Mouse (Mus musculus): Measurements from ENCODE around the gene Zfp867. TPM values are rescaled to one million over a fixed set of nuclear protein-coding genes. Genes with fewer than 3 reads are reported as not detected.

Zfp867 gene
- polyA plus RNA-seq, 1 experiment from 2014 or later, result 3.4 TPM

- DNase-seq (ENCODE audit: low spot score), result no peak
- ATAC-seq (ENCODE audit: low FRiP score, low TSS enrichment), result no peak
- TF ChIP-seq EP300 (optimal IDR thresholded peaks at IDR 0.05) (no peak), CTCF (IDR thresholded peaks at IDR 0.05; ENCODE audit: low read depth) (no peak)
- no peak overlapping the region for H3K27ac ChIP-seq (replicated peaks)
- no peak overlapping the region for H3K9ac ChIP-seq (ENCODE audit: low read length)
- H3K36me3 ChIP-seq (ENCODE audit: control insufficient read depth, insufficient read depth, low read length), result peaks cover 6% of the 10 kb centered on the region
- H3K27me3 ChIP-seq (ENCODE audit: control insufficient read depth, insufficient read depth, low read length), result no peaks in the 10 kb centered on the region
- WGBS, result 74% methylated on average over 1 of the region's 1 CpGs
- no peak overlapping the region for H3K4me3 ChIP-seq (ENCODE audit: low read depth, low read length)
- H3K4me2 ChIP-seq (replicated peaks; ENCODE audit: low read depth), result no peak overlapping the region
- H3K4me1 ChIP-seq (replicated peaks; ENCODE audit: control insufficient read depth, insufficient read depth), result no peaks in the 10 kb centered on the region; the same call in 1 of the 2 replicates
- H3K9me3 ChIP-seq (ENCODE audit: control insufficient read depth, low read length), result no peaks in the 10 kb centered on the region
Measured at GRCm38 (mm10) chr11:59429959-59430358, 42.3 kb downstream of the Zfp867 start.

GRCm38 (mm10) chr11:59428057-59428660 is 44.1 kb downstream of the Zfp867 start:
- ATAC-seq (ENCODE audit: low FRiP score, low TSS enrichment) (no peak), DNase-seq (ENCODE audit: low spot score) (no peak)
- Histone ChIP-seq H3K4me2 (replicated peaks; ENCODE audit: low read depth) (no peak overlapping the region), H3K4me3 (ENCODE audit: low read depth, low read length) (no peak overlapping the region), H3K27ac (replicated peaks) (no peak overlapping the region), H3K9ac (ENCODE audit: low read length) (no peak overlapping the region), H3K27me3 (ENCODE audit: control insufficient read depth, insufficient read depth, low read length) (no peaks in the 10 kb centered on the region), H3K9me3 (ENCODE audit: control insufficient read depth, low read length) (no peaks in the 10 kb centered on the region), H3K4me1 (replicated peaks; ENCODE audit: control insufficient read depth, insufficient read depth) (no peaks in the 10 kb centered on the region; the same call in 1 of the 2 replicates), H3K36me3 (ENCODE audit: control insufficient read depth, insufficient read depth, low read length) (peaks cover 6% of the 10 kb centered on the region)
- TF ChIP-seq CTCF (IDR thresholded peaks at IDR 0.05; ENCODE audit: low read depth) (no peak), EP300 (optimal IDR thresholded peaks at IDR 0.05) (no peak)
- 74% methylated on average over 9 of the region's 9 CpGs for WGBS

DNA sequence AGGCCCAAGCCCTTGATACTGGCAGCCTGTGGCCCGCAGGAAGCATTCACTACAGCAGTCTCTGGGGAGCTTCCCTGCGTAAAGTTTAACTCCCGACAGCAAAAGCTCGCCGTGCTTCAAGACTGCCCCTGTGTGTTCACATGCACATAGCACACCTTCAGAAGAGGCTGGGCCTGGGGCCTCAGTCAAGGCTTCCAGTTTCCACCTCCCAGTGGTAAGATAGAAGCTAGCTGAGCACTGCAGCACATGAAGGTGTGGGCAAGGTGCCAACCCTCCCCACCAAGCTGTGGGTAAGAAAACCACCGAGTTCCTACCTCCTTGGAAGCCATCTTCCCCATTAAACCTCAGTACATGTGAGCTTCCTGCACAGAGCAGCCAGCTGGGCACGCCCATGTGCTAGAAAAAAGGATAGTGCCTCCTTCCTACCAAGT is 46.6 kb downstream of the Zfp867 start:
- H3K27me3 ChIP-seq (ENCODE audit: control insufficient read depth, insufficient read depth, low read length), result no peaks in the 10 kb centered on the region
- H3K4me2 ChIP-seq (replicated peaks; ENCODE audit: low read depth), result no peak overlapping the region
- no peaks in the 10 kb centered on the region for H3K9me3 ChIP-seq (ENCODE audit: control insufficient read depth, low read length)
- TF ChIP-seq CTCF (IDR thresholded peaks at IDR 0.05; ENCODE audit: low read depth) (peak; percentile 78), EP300 (optimal IDR thresholded peaks at IDR 0.05) (no peak)
- H3K36me3 ChIP-seq (ENCODE audit: control insufficient read depth, insufficient read depth, low read length), result peaks cover 9% of the 10 kb centered on the region
- ATAC-seq (ENCODE audit: low FRiP score, low TSS enrichment) (peak; percentile 33; the same call in 1 of the 2 replicates), DNase-seq (ENCODE audit: low spot score) (peak; percentile 30)
- no peak overlapping the region for H3K9ac ChIP-seq (ENCODE audit: low read length)
- no peak overlapping the region for H3K27ac ChIP-seq (replicated peaks)
- WGBS, result 37% methylated on average over 7 of the region's 7 CpGs
- H3K4me3 ChIP-seq (ENCODE audit: low read depth, low read length), result no peak overlapping the region
- H3K4me1 ChIP-seq (replicated peaks; ENCODE audit: control insufficient read depth, insufficient read depth), result no peaks in the 10 kb centered on the region

DNA sequence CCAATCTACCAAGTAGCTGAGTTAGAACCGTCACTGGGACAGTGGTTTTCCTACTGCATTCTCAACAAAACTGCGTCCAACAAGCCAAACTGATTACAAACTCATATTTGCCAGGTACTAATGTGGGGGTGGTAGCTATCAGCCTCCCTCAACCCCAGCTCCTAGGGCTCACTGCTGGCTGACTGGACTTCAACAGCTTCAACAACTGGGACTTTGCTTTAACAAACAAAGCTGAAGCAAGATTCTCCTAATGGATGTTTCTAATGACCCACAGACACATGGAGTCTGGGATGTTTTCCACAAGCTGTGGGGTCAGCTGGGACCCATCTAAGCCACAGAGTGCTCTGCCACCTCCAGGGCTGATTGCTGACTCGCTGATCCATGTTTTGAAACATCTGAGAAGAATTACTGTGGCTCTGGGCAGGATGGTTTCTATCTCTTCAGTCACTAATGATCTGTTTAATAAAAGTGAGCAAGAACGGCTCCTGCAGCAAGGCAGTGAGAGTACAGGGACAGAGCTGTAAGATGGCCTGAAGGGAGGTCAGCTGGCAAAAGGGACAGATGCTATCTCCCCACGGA is 49.2 kb downstream of the Zfp867 start:
- Histone ChIP-seq H3K9ac (ENCODE audit: low read length) (no peak overlapping the region), H3K4me2 (replicated peaks; ENCODE audit: low read depth) (no peak overlapping the region), H3K27ac (replicated peaks) (peak overlapping the region; percentile 18; the same call in 1 of the 2 replicates), H3K27me3 (ENCODE audit: control insufficient read depth, insufficient read depth, low read length) (no peaks in the 10 kb centered on the region), H3K4me1 (replicated peaks; ENCODE audit: control insufficient read depth, insufficient read depth) (no peaks in the 10 kb centered on the region), H3K4me3 (ENCODE audit: low read depth, low read length) (no peak overlapping the region), H3K9me3 (ENCODE audit: control insufficient read depth, low read length) (no peaks in the 10 kb centered on the region), H3K36me3 (ENCODE audit: control insufficient read depth, insufficient read depth, low read length) (peaks cover 4% of the 10 kb centered on the region)
- ATAC-seq (ENCODE audit: low FRiP score, low TSS enrichment) (no peak), DNase-seq (ENCODE audit: low spot score) (no peak)
- WGBS, result 59% methylated on average over 5 of the region's 5 CpGs
- TF ChIP-seq CTCF (IDR thresholded peaks at IDR 0.05; ENCODE audit: low read depth) (peak; percentile 29; the same call in 1 of the 2 replicates), EP300 (optimal IDR thresholded peaks at IDR 0.05) (no peak)

- TF ChIP-seq CTCF (IDR thresholded peaks at IDR 0.05; ENCODE audit: low read depth) (no peak), EP300 (optimal IDR thresholded peaks at IDR 0.05) (no peak)
- no peak for ATAC-seq (ENCODE audit: low FRiP score, low TSS enrichment)
- Histone ChIP-seq H3K4me2 (replicated peaks; ENCODE audit: low read depth) (no peak overlapping the region), H3K9ac (ENCODE audit: low read length) (no peak overlapping the region), H3K4me3 (ENCODE audit: low read depth, low read length) (no peak overlapping the region), H3K27me3 (ENCODE audit: control insufficient read depth, insufficient read depth, low read length) (no peaks in the 10 kb centered on the region), H3K4me1 (replicated peaks; ENCODE audit: control insufficient read depth, insufficient read depth) (no peaks in the 10 kb centered on the region), H3K27ac (replicated peaks) (no peak overlapping the region), H3K36me3 (ENCODE audit: control insufficient read depth, insufficient read depth, low read length) (peaks cover 3% of the 10 kb centered on the region), H3K9me3 (ENCODE audit: control insufficient read depth, low read length) (no peaks in the 10 kb centered on the region)
- DNase-seq (ENCODE audit: low spot score), result no peak
- WGBS, result 84% methylated on average over 2 of the region's 2 CpGs
Measured at GRCm38 (mm10) chr11:59421967-59422366, 50.3 kb downstream of the Zfp867 start.

DNA sequence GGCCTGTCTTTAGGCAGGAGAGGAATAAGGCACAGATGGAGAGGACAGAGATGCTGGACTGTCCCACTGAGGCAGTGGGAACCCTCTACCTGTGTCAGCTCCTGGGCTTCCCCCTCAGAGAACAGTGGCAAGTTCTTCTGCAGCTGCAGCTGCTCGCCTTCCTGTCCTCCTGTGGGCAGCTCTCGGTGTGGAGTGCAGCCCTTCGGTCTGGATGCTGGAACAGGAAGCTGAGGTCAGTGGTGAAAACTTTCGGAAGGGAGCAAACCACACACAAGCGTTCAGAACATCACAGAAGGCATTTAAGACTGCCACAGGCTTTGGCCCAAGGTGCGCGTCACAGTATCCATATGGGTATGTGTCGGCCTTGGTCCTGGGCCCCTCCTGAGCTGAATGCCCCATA is 50.8 kb downstream of the Zfp867 start:
- no peak for TF ChIP-seq EP300 (optimal IDR thresholded peaks at IDR 0.05)
- TF ChIP-seq CTCF (IDR thresholded peaks at IDR 0.05; ENCODE audit: low read depth), result no peak
- no peak overlapping the region for H3K9ac ChIP-seq (ENCODE audit: low read length)

More for the DNA sequence above, 50.8 kb downstream of the Zfp867 start:
- Histone ChIP-seq H3K27ac (replicated peaks) (no peak overlapping the region), H3K36me3 (ENCODE audit: control insufficient read depth, insufficient read depth, low read length) (peaks cover 3% of the 10 kb centered on the region), H3K4me1 (replicated peaks; ENCODE audit: control insufficient read depth, insufficient read depth) (no peaks in the 10 kb centered on the region), H3K4me2 (replicated peaks; ENCODE audit: low read depth) (no peak overlapping the region), H3K4me3 (ENCODE audit: low read depth, low read length) (no peak overlapping the region), H3K9me3 (ENCODE audit: control insufficient read depth, low read length) (no peaks in the 10 kb centered on the region), H3K27me3 (ENCODE audit: control insufficient read depth, insufficient read depth, low read length) (no peaks in the 10 kb centered on the region)
- no peak for DNase-seq (ENCODE audit: low spot score)
- ATAC-seq (ENCODE audit: low FRiP score, low TSS enrichment), result no peak
- 78% methylated on average over 8 of the region's 8 CpGs for WGBS

All from stomach, postnatal 0 days (tissue).